Mouse (Mus musculus) adrenal gland, postnatal 10 days (tissue): Measurements from ENCODE around the gene Rtn4ip1. TPM values are rescaled to one million over a fixed set of nuclear protein-coding genes. Genes with fewer than 3 reads are reported as not detected.
"Not testable (repeated sequence)": the region's sequence is repeated elsewhere in the genome, so short reads cannot be mapped to it uniquely, and the experiment has no call there.

Source experiments
- DNase-seq: peaks from one replicate; pipeline ENCODE4 v3.0.0; 2021; ENCODE audit warnings: mixed read lengths
- total RNA-seq, 2 experiments: library from RNA; stranded (reverse); gene quantifications; 2 replicates each; pipeline ENCODE4 v1.2.3; 2021

Rtn4ip1 gene
- total RNA-seq, 2 experiments from 2014 or later: 24.2 to 33.2 TPM

GRCm38 (mm10) chr10:43928596-43928995 lies 27.0 kb downstream of the Rtn4ip1 start:
- DNase-seq: no peak

- DNase-seq: no peak
Measured at GRCm38 (mm10) chr10:43939136-43939662, 37.6 kb downstream of the Rtn4ip1 start.

GRCm38 (mm10) chr10:43943736-43944135 lies 42.1 kb downstream of the Rtn4ip1 start:
- DNase-seq: peak; percentile 12

- DNase-seq: no peak
Measured at GRCm38 (mm10) chr10:43945435-43945834, 43.8 kb downstream of the Rtn4ip1 start.

- peak; percentile 66 for DNase-seq
Measured at GRCm38 (mm10) chr10:43953942-43954341, 52.3 kb downstream of the Rtn4ip1 start.

- DNase-seq: no peak
Measured at GRCm38 (mm10) chr10:43964943-43965342, 63.3 kb downstream of the Rtn4ip1 start.

GRCm38 (mm10) chr10:43973244-43973643 lies 71.6 kb downstream of the Rtn4ip1 start:
- no peak for DNase-seq

GRCm38 (mm10) chr10:43977353-43977752 lies 75.7 kb downstream of the Rtn4ip1 start:
- peak; percentile 20 for DNase-seq

- DNase-seq: no peak
Measured at GRCm38 (mm10) chr10:43980080-43980479, 78.5 kb downstream of the Rtn4ip1 start.

- not testable (repeated sequence) for DNase-seq
Measured at GRCm38 (mm10) chr10:43980742-43981141, 79.1 kb downstream of the Rtn4ip1 start.

- no peak for DNase-seq
Measured at GRCm38 (mm10) chr10:43982470-43982869, 80.9 kb downstream of the Rtn4ip1 start.

- no peak for DNase-seq
Measured at GRCm38 (mm10) chr10:43983241-43983640, 81.6 kb downstream of the Rtn4ip1 start.

- no peak for DNase-seq
Measured at GRCm38 (mm10) chr10:43983866-43984265, 82.3 kb downstream of the Rtn4ip1 start.

- no peak for DNase-seq
Measured at GRCm38 (mm10) chr10:43991268-43991667, 89.7 kb downstream of the Rtn4ip1 start.

GRCm38 (mm10) chr10:43992506-43992905 lies 90.9 kb downstream of the Rtn4ip1 start:
- no peak for DNase-seq

- DNase-seq: peak; percentile 30
Measured at GRCm38 (mm10) chr10:43993198-43993597, 91.6 kb downstream of the Rtn4ip1 start.

GRCm38 (mm10) chr10:43995858-43996650 lies 94.4 kb downstream of the Rtn4ip1 start:
- no peak for DNase-seq

GRCm38 (mm10) chr10:43997276-43997675 lies 95.7 kb downstream of the Rtn4ip1 start:
- DNase-seq: no peak

GRCm38 (mm10) chr10:43998023-43998422 lies 96.4 kb downstream of the Rtn4ip1 start:
- no peak for DNase-seq

GRCm38 (mm10) chr10:43998503-43999082 lies 97.0 kb downstream of the Rtn4ip1 start:
- no peak for DNase-seq

GRCm38 (mm10) chr10:44000156-44000865 lies 98.7 kb downstream of the Rtn4ip1 start:
- no peak for DNase-seq

GRCm38 (mm10) chr10:44002004-44002940 lies 100.7 kb downstream of the Rtn4ip1 start:
- peak; percentile 37 for DNase-seq
